Mouse (Mus musculus): ENCODE measurements at regions not wholly inside any gene's neighbourhood (a gene's known extent, or its start where the extent isn't known, plus 50 kb on each side); places are given as distances from the start of the nearest gene placed in this dataset.
A peak's percentile ranks its signal among the peaks of the same experiment; 100 is the strongest.
"Not testable (repeated sequence)": the region's sequence is repeated elsewhere in the genome, so short reads cannot be mapped to it uniquely, and the experiment has no call there.

- DNase-seq (ENCODE audit: low read depth): no peak
Measured at GRCm38 (mm10) chr12:70629371-70629770, 176.5 kb downstream of the Tmx1 start.

GRCm38 (mm10) chr12:70631281-70631680, 178.4 kb downstream of the Tmx1 start:
- DNase-seq (ENCODE audit: low read depth): no peak

GRCm38 (mm10) chr12:70633194-70633593, 180.3 kb downstream of the Tmx1 start:
- DNase-seq (ENCODE audit: low read depth): no peak

- no peak for DNase-seq (ENCODE audit: low read depth)
Measured at GRCm38 (mm10) chr12:70633622-70634365, 180.9 kb downstream of the Tmx1 start.

- no peak for DNase-seq (ENCODE audit: low read depth)
Measured at GRCm38 (mm10) chr12:70635997-70636396, 183.1 kb downstream of the Tmx1 start.

GRCm38 (mm10) chr12:70640186-70640585, 185.1 kb upstream of the Frmd6 start:
- no peak for DNase-seq (ENCODE audit: low read depth)

- DNase-seq (ENCODE audit: low read depth): no peak
Measured at GRCm38 (mm10) chr12:70644910-70645309, 180.4 kb upstream of the Frmd6 start.

- no peak for DNase-seq (ENCODE audit: low read depth)
Measured at GRCm38 (mm10) chr12:70645407-70645806, 179.9 kb upstream of the Frmd6 start.

GRCm38 (mm10) chr12:70647516-70647915, 177.8 kb upstream of the Frmd6 start:
- no peak for DNase-seq (ENCODE audit: low read depth)

- peak; percentile 36 for DNase-seq (ENCODE audit: low read depth)
Measured at GRCm38 (mm10) chr12:70648179-70648811, 177.0 kb upstream of the Frmd6 start.

GRCm38 (mm10) chr12:70648812-70649188, 176.5 kb upstream of the Frmd6 start:
- peak; percentile 4 for DNase-seq (ENCODE audit: low read depth)

GRCm38 (mm10) chr12:70649691-70650090, 175.6 kb upstream of the Frmd6 start:
- DNase-seq (ENCODE audit: low read depth): peak; percentile 91

- no peak for DNase-seq (ENCODE audit: low read depth)
Measured at GRCm38 (mm10) chr12:70650470-70650869, 174.8 kb upstream of the Frmd6 start.

- DNase-seq (ENCODE audit: low read depth): no peak
Measured at GRCm38 (mm10) chr12:70652751-70653150, 172.6 kb upstream of the Frmd6 start.

GRCm38 (mm10) chr12:70653971-70654370, 171.3 kb upstream of the Frmd6 start:
- no peak for DNase-seq (ENCODE audit: low read depth)

GRCm38 (mm10) chr12:70654546-70654945, 170.8 kb upstream of the Frmd6 start:
- DNase-seq (ENCODE audit: low read depth): peak; percentile 14

- peak; percentile 34 for DNase-seq (ENCODE audit: low read depth)
Measured at GRCm38 (mm10) chr12:70655411-70655811, 169.9 kb upstream of the Frmd6 start.

GRCm38 (mm10) chr12:70655900-70656544, 169.3 kb upstream of the Frmd6 start:
- DNase-seq (ENCODE audit: low read depth): no peak

GRCm38 (mm10) chr12:70656805-70657492, 168.4 kb upstream of the Frmd6 start:
- DNase-seq (ENCODE audit: low read depth): no peak

GRCm38 (mm10) chr12:70657493-70657810, 167.9 kb upstream of the Frmd6 start:
- no peak for DNase-seq (ENCODE audit: low read depth)

GRCm38 (mm10) chr12:70658106-70658505, 167.2 kb upstream of the Frmd6 start:
- no peak for DNase-seq (ENCODE audit: low read depth)

GRCm38 (mm10) chr12:70660388-70660787, 164.9 kb upstream of the Frmd6 start:
- no peak for DNase-seq (ENCODE audit: low read depth)

- not testable (repeated sequence) for DNase-seq (ENCODE audit: low read depth)
Measured at GRCm38 (mm10) chr12:70668158-70668557, 157.2 kb upstream of the Frmd6 start.
